Mouse (Mus musculus): Measurements from ENCODE around the gene Hspg2. TPM values are rescaled to one million over a fixed set of nuclear protein-coding genes. Genes with fewer than 3 reads are reported as not detected.

Hspg2 gene
- total and polyA plus RNA-seq, 3 experiments, result 1.3 to 14.0 (median 5.5) TPM

DNA sequence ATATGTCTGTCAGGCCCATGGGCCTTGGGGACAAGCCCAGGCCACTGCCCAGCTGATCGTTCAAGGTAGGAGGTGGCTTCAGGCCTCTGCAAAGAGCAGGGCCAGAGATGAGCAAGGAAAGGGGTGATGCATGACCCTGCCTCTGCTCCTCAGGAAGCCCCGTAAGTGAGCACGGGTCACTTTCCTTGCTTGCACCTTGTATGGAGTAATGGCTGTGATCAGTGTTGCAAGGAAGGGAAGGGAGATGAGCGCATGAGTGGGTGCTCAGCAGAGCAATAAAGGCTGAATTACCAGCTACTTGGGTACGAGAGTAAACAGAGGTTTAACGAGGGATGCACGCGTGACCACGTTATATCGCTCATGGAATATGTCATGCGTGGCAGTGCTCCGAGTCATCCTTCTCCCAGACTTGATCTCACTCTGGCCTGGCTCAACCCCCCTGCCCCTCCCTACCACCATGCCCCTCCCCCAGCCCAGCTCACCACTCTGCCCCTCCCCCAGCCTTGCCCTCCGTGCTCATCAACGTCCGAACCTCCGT lies 88.2 kb downstream of the Hspg2 start:
- DNase-seq (ENCODE audit: extremely low read depth), result no peak
- no peak overlapping the region for H3K4me3 ChIP-seq (replicated peaks in 1 of 3; ENCODE audit: low read depth in 2 of 3, low read length in 2 of 3, poor library complexity in 1 of 3)
- H3K27me3 ChIP-seq (replicated peaks), result no peaks in the 10 kb centered on the region
- H3K4me2 ChIP-seq (ENCODE audit: insufficient read depth, low read depth, poor library complexity, severe bottlenecking), result no peak overlapping the region
- no peak overlapping the region for H3K27ac ChIP-seq (ENCODE audit: insufficient read depth, low read depth)
- dilution Hi-C loops (cut with MboI; ENCODE audit: extremely low pct_ligation_motif_present, extremely low pct_unique_long_range_greater_than_20kb, low sequenced_read_pairs) (no loop called here), in situ Hi-C loops (cut with MboI; ENCODE audit: low pct_ligation_motif_present, low pct_unique_long_range_greater_than_20kb, low sequenced_read_pairs) (no loop called here)
- H3K9me3 ChIP-seq (replicated peaks; ENCODE audit: low read length), result no peaks in the 10 kb centered on the region
- H3K79me2 ChIP-seq (replicated peaks; ENCODE audit: control insufficient read depth, extremely low read depth, insufficient read depth, poor library complexity, severe bottlenecking), result no peaks in the 10 kb centered on the region
- no peaks in the 10 kb centered on the region for H3K4me1 ChIP-seq (ENCODE audit: control insufficient read depth in 1 of 2, insufficient read depth in 2 of 2)
- H3K36me3 ChIP-seq (replicated peaks in 1 of 2; ENCODE audit: control insufficient read depth in 1 of 2, insufficient read depth in 1 of 2, low read length in 1 of 2), result peaks cover 0 to 86% of the 10 kb centered on the region in 2 experiments
- no peak overlapping the region for H3K9ac ChIP-seq (ENCODE audit: insufficient read depth, low read depth)
- TF ChIP-seq MAZ (IDR thresholded peaks at IDR 0.05; ENCODE audit: low read depth, low read length), result no peak
- TF ChIP-seq SMC3 (IDR thresholded peaks at IDR 0.05; ENCODE audit: low read depth, low read length), result no peak
- TF ChIP-seq MEF2A (IDR thresholded peaks at IDR 0.05; ENCODE audit: borderline replicate concordance, low read depth, low read length), result no peak
- no peak for TF ChIP-seq GABPA (IDR thresholded peaks at IDR 0.05; ENCODE audit: insufficient replicate concordance, low read depth, low read length)
- TF ChIP-seq POLR2AphosphoS2 (IDR thresholded peaks at IDR 0.05; ENCODE audit: low read depth, low read length), result no peak
- TF ChIP-seq USF1 (IDR thresholded peaks at IDR 0.05; ENCODE audit: low read depth, low read length), result no peak
- TF ChIP-seq ETS1 (conservative IDR thresholded peaks at IDR 0.05; ENCODE audit: low read depth, low read length), result no peak
- no peak for TF ChIP-seq MAFK (IDR thresholded peaks at IDR 0.05; ENCODE audit: insufficient replicate concordance, low read length)
- no peak for TF ChIP-seq MAX (IDR thresholded peaks at IDR 0.05; ENCODE audit: low read length)
- TF ChIP-seq TCF12 (IDR thresholded peaks at IDR 0.05; ENCODE audit: low read depth, low read length), result no peak
- no peak for TF ChIP-seq ZC3H11A (IDR thresholded peaks at IDR 0.05; ENCODE audit: low read depth, low read length)
- no peak for TF ChIP-seq PAX5 (IDR thresholded peaks at IDR 0.05; ENCODE audit: low read length)
- TF ChIP-seq ZNF384 (IDR thresholded peaks at IDR 0.05; ENCODE audit: low read depth, low read length), result no peak
- TF ChIP-seq KAT2A (IDR thresholded peaks at IDR 0.05; ENCODE audit: insufficient replicate concordance, low read length), result no peak
- no peak for TF ChIP-seq CHD1 (IDR thresholded peaks at IDR 0.05; ENCODE audit: low read depth, low read length)

DNA sequence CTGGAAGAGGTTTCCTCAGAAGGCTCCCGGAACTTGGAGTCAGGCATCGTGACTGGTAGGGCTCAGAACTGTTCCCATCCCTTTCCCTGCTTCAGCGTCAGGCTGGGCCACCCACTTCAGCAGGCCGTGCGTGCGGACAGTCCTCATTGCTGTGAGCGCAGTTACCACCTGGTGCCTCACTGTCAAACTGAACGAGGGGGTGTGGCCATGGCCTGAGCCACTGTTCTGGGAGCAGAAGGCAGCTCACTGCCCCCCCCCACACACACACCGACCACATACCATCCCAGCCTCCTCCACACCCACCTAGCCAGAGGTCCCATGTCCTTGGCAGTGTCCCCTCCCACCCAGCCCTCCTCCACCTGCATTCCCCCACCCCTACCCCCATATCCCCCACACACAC lies 101.3 kb downstream of the Hspg2 start:
- DNase-seq (ENCODE audit: extremely low read depth), result no peak
- Histone ChIP-seq H3K4me1 (ENCODE audit: control insufficient read depth in 1 of 2, insufficient read depth in 2 of 2) (no peaks in the 10 kb centered on the region), H3K36me3 (replicated peaks in 1 of 2; ENCODE audit: control insufficient read depth in 1 of 2, insufficient read depth in 1 of 2, low read length in 1 of 2) (peaks cover 0 to 42% of the 10 kb centered on the region in 2 experiments), H3K79me2 (replicated peaks; ENCODE audit: control insufficient read depth, extremely low read depth, insufficient read depth, poor library complexity, severe bottlenecking) (no peaks in the 10 kb centered on the region), H3K27ac (ENCODE audit: insufficient read depth, low read depth) (no peak overlapping the region), H3K9ac (ENCODE audit: insufficient read depth, low read depth) (no peak overlapping the region), H3K9me3 (replicated peaks; ENCODE audit: low read length) (no peaks in the 10 kb centered on the region), H3K27me3 (replicated peaks) (no peaks in the 10 kb centered on the region), H3K4me2 (ENCODE audit: insufficient read depth, low read depth, poor library complexity, severe bottlenecking) (no peak overlapping the region), H3K4me3 (replicated peaks in 1 of 3; ENCODE audit: low read depth in 2 of 3, low read length in 2 of 3, poor library complexity in 1 of 3) (no peak overlapping the region)
- in situ Hi-C loops (cut with MboI; ENCODE audit: low pct_ligation_motif_present, low pct_unique_long_range_greater_than_20kb, low sequenced_read_pairs) (no loop called here), dilution Hi-C loops (cut with MboI; ENCODE audit: extremely low pct_ligation_motif_present, extremely low pct_unique_long_range_greater_than_20kb, low sequenced_read_pairs) (no loop called here)
- no peak for TF ChIP-seq GABPA (IDR thresholded peaks at IDR 0.05; ENCODE audit: insufficient replicate concordance, low read depth, low read length)
- TF ChIP-seq RAD21 (IDR thresholded peaks at IDR 0.05; ENCODE audit: low read depth, low read length), result no peak
- TF ChIP-seq PAX5 (IDR thresholded peaks at IDR 0.05; ENCODE audit: low read length), result no peak
- no peak for TF ChIP-seq POLR2A (IDR thresholded peaks at IDR 0.05; ENCODE audit: low read depth, low read length)
- TF ChIP-seq POLR2AphosphoS2 (IDR thresholded peaks at IDR 0.05; ENCODE audit: low read depth, low read length), result no peak

All from CH12.LX (cell line).